Comparison of ENCODE assay signal across 8 mouse cellular contexts in genomic region chr10:81134181-81134587, GRCm38 (mm10). TPM values are rescaled to one million over a fixed set of nuclear protein-coding genes. Genes with fewer than 3 reads are reported as not detected.
DNase-seq lines count a peak whose midpoint lies in the region; ATAC-seq lines count a peak whose summit lies in the region.

No protein-coding gene starts in this region.

- intact Hi-C loops in heart, postnatal 10 days (cut with DNase I) = no loop called here

- H3K4me1 ChIP-seq in forebrain, embryonic 11.5 days (replicated peaks; ENCODE audit: control insufficient read depth, insufficient read depth, low read length) = peaks cover 17% of the 10 kb centered on the region

- no peaks in the 10 kb centered on the region for H3K36me3 ChIP-seq in forebrain, embryonic 11.5 days (ENCODE audit: control insufficient read depth, insufficient read depth, low read length)

- peak; percentile 47 for ATAC-seq in neutrophil, adult 5-6 weeks (ENCODE audit: extremely low read depth, insufficient number of reproducible peaks, low FRiP score, poor library complexity, severe bottlenecking)
- no peak for ATAC-seq in frontal cortex, adult (ENCODE audit: low TSS enrichment)
- ATAC-seq in forebrain, embryonic 11.5 days (replicated peaks; ENCODE audit: low FRiP score) = no peak

- no peaks in the 10 kb centered on the region for H3K9me3 ChIP-seq in forebrain, embryonic 11.5 days (ENCODE audit: control insufficient read depth, low read length)

- H3K27ac ChIP-seq in forebrain, embryonic 11.5 days (ENCODE audit: low read depth, low read length) = no peak overlapping the region

- DNase-seq in retina, postnatal 1 day = peak; percentile 19
- no peak for DNase-seq in retina, embryonic 14.5 days (ENCODE audit: low spot score)
- peak; percentile 73 for DNase-seq in c-Kit-positive CD71-positive TER-119-positive erythroid progenitor cells, embryonic 14.5 days (ENCODE audit: low spot score)
- peak; percentile 71 to 75 for DNase-seq in heart, postnatal 10 days
- DNase-seq in liver = peak; percentile 92
- DNase-seq in forebrain, embryonic 11.5 days (ENCODE audit: low spot score) = no peak

- WGBS in forebrain, embryonic 11.5 days = 3% methylated on average over 16 of the region's 16 CpGs

- H3K4me2 ChIP-seq in forebrain, embryonic 11.5 days (ENCODE audit: low read depth, low read length, severe bottlenecking) = no peak overlapping the region

- no peak overlapping the region for H3K9ac ChIP-seq in forebrain, embryonic 11.5 days (ENCODE audit: low read length)

- H3K4me3 ChIP-seq in forebrain, embryonic 11.5 days (ENCODE audit: low read depth, low read length) = no peak overlapping the region

- peaks cover 33% of the 10 kb centered on the region for H3K27me3 ChIP-seq in forebrain, embryonic 11.5 days (ENCODE audit: control insufficient read depth, insufficient read depth, low read length)

RNA-seq across cellular contexts. Expression of gene Zbtb7a, which starts 0.8 kb away (rescaled TPM):
- total RNA-seq in heart, postnatal 10 days (2021) = 10 to 100 TPM; 43.7 to 48.0 TPM
- 28.7 and 31.1 TPM in 2 replicates for total RNA-seq in neutrophil, adult 5-6 weeks (2017)
- polyA plus RNA-seq in forebrain, embryonic 11.5 days (2014; fragmentation: Nextera tagmentation; extraction: Ambion mirVana) = 8.8 and 10.1 TPM in 2 replicates

RNA-seq across cellular contexts. Expression of gene Map2k2, which starts 28.5 kb away (rescaled TPM):
- 100 to 1,000 TPM; 129 to 131 TPM for total RNA-seq in heart, postnatal 10 days (2021)
- total RNA-seq in neutrophil, adult 5-6 weeks (2017) = 91.5 and 96.6 TPM in 2 replicates
- 212 and 232 TPM in 2 replicates for polyA plus RNA-seq in forebrain, embryonic 11.5 days (2014; fragmentation: Nextera tagmentation; extraction: Ambion mirVana)

RNA-seq across cellular contexts. Expression of gene Pias4, which starts 33.5 kb away (rescaled TPM):
- total RNA-seq in heart, postnatal 10 days (2021) = 10 to 100 TPM; 14.7 to 17.8 TPM
- 34.5 and 40.5 TPM in 2 replicates for total RNA-seq in neutrophil, adult 5-6 weeks (2017)
- polyA plus RNA-seq in forebrain, embryonic 11.5 days (2014; fragmentation: Nextera tagmentation; extraction: Ambion mirVana) = 54.0 and 65.0 TPM in 2 replicates

RNA-seq across cellular contexts. Expression of gene Creb3l3, which starts 35.5 kb away (rescaled TPM):
- 1 to 10 TPM; 1.2 to 2.4 TPM for total RNA-seq in heart, postnatal 10 days (2021)
- 0.23 TPM in 1 of 2 replicates, not detected in the other for total RNA-seq in neutrophil, adult 5-6 weeks (2017)
- 0.33 and 0.49 TPM in 2 replicates for polyA plus RNA-seq in forebrain, embryonic 11.5 days (2014; fragmentation: Nextera tagmentation; extraction: Ambion mirVana)

RNA-seq across cellular contexts. Expression of gene Eef2, which starts 42.2 kb away (rescaled TPM):
- total RNA-seq in heart, postnatal 10 days (2021) = 1,000 to 10,000 TPM; 1,333 to 1,385 TPM
- 1,126 and 1,171 TPM in 2 replicates for total RNA-seq in neutrophil, adult 5-6 weeks (2017)
- polyA plus RNA-seq in forebrain, embryonic 11.5 days (2014; fragmentation: Nextera tagmentation; extraction: Ambion mirVana) = 467 and 501 TPM in 2 replicates

Comparison
In these comparisons a context has a peak if more than half of its experiments do, and no peak if none do; other contexts are left out.
1. DNase-seq: peak in retina, postnatal 1 day (single experiment), c-Kit-positive CD71-positive TER-119-positive erythroid progenitor cells, embryonic 14.5 days (single experiment), heart, postnatal 10 days (2 of 2) and liver (single experiment); none in retina, embryonic 14.5 days (single experiment) and forebrain, embryonic 11.5 days (single experiment).